Mouse (Mus musculus): ENCODE measurements around the gene Ccdc33.

The Ccdc33 gene

DNA sequence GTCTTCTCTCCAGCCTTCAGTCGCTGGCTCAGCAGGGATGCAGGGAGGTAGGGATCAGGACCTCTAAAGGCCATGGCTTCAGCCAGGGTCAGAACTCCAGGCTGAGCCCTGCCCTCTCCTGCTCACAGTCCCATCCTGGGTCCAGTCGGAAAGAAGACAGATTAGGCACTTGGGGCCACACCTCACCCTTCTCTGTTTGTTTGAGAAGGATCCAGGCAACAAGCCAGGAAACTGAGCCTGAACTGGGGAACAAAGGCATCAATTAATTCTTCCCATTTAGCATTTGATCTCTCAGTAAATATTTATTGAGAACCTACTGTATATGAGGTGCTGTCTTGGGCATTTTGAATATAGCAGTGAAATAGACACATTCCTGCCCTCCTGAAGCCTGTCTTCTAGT, at the start of gene Ccdc33:
Ccdc33 (minus strand) TSS at position 153 of the 400 bp plus-strand sequence.
- no peak for DNase-seq

DNA sequence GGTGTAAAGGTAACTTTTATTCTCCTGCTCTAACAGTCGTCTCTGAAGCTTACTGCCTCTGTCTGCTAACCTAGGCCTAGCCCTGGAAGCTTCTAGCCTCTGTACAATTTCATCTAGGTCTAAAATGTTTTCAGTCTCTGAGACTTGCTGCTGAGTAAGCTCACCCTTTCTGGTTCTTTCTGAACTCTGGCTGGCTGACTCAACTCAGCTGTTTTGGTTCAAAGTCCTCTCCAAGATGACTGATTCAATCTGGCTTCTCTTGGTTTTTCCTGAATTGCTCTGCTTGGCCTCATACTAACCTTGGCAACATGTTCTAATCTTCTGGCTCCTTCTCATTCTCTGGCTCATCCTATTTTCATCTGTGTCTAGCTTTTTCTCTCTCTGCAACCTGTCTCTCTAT, 47.2 kb upstream of the Ccdc33 start:
- DNase-seq, result no peak

DNA sequence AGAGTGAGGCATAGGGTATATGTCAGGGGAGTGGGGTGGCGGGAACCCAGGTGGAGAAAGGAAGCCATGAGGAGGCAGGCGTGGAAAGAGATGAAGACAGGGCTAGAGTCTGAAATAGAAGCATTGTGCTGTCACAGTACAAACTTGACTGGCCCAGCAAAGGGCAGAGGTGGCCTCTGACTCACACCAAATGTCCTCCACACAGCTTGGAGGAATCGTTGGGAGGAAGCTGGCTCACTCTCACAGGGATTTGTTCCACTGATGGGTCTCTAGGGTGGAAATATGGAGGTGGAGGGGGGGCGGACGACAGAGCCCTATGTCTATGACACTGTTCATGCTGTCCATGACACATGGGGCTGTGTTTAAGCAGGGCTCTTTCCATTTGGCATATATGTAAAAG, 44.5 kb upstream of the Ccdc33 start:
- DNase-seq, result no peak

DNA sequence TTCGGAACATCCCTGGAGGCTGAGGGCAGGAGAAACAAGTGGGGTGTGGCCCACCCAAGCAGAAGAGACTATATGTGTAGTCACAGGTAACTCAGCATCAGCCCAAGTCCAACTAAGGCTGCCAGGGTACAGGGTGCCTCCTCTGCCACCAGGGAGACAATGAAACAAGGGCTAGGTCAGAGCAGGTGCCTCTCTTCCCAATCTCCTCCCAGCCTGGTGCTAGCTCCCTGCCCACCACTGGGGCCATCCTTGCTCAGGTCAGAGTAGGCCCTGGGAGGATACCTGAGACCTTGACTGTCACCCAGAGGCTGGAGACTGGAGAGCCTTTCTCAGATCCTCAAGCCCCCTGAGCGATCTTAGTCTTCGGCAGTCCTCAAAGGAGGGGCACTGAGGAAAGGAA, 43.5 kb upstream of the Ccdc33 start:
- no peak for DNase-seq

DNA sequence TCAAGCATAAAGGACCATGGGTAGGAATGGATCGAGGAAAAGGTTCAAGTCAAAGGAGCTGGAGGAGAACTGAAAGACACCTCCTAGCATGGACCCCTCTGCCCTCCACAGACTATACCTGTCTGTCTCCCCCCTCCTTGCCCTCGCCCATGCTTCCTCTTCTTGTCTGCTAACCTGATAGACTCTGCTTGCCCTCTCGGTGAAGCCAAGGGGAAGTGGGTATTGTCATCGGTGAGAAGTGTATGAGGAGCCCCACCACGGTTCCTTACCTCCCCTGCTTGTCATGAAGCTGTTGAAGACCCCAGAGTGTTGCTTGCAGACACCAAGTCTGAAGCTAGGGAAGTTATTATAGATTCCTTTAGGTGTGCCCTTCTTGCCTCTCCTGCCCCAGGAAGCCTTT, 41.7 kb upstream of the Ccdc33 start:
- no peak for DNase-seq

DNA sequence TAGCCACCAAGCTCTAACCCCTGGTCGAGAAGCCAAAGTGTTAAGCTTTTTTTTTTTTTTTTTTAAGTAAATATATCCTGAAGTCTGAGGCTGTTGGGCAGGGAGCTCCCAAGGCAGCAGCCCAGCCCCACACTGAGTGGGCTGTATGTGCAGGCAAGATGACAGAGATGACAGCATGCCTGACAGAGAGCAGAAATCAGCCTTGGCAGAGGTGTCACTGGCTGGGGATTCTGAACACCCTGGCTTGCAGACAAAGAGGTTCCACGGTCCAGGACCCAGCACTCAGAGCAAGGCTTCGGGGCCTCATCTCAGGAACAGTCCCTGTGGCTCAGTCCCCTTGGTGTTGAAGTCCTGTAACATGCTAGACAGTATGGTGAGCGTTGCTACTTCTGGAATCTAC, 41.2 kb upstream of the Ccdc33 start:
- DNase-seq, result no peak

DNA sequence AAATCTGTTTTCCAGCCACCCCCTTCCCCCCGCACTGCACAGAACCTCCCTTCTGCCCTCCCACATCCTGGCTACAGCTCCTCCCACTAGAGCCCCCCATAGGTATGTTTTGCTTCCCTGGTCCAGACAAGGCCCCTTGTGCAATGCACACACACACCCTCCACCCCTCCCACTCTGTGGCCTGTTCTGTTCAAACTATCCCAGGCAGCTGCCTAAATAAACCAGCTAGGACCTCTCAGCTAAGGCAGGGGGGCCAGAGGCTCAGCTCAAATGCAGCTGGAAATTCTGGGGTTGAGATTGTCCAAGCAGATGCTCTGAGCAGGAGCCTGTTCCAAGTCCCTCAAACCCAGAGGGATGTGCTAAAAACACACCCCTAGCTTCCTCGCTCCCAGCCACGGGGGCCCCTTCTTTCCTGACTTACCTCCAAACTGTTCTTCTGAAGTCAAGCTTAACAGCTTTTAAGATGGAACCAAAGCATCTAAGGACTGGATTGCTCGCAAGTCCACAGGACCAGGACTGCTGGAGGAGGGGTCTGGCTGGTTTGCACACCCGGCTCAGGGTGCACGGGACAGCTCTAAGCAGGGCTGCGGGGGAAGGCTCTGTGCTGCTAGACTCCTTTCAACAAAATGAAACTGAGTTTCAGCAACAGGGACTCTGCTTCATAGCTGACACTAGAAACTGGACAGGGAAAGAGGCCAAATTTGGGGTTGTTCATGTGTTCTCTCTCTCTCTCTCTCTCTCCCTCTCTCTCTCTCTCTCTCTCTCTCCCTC, 40.1 kb upstream of the Ccdc33 start:
- peak; percentile 79 for DNase-seq

DNA sequence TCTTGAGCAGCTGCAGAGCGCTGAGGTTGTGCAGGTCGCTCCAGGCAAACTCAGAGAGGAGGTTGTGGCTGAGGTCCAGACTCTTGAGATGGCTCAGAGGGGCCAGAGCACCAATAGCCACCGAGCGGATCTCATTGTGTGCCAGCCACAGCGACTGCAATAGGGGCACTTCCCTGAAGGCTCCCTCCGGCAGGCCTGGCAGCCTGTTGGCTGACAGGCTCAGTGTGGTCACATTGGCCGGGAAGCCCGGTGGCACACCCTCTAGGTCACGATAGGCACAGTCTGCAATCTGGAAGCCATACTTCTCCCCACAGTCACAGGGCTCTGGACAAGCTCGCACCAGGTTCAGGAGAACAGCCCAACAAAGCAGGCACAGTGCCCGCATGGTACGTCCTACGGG, 39.2 kb upstream of the Ccdc33 start:
- no peak for DNase-seq

DNA sequence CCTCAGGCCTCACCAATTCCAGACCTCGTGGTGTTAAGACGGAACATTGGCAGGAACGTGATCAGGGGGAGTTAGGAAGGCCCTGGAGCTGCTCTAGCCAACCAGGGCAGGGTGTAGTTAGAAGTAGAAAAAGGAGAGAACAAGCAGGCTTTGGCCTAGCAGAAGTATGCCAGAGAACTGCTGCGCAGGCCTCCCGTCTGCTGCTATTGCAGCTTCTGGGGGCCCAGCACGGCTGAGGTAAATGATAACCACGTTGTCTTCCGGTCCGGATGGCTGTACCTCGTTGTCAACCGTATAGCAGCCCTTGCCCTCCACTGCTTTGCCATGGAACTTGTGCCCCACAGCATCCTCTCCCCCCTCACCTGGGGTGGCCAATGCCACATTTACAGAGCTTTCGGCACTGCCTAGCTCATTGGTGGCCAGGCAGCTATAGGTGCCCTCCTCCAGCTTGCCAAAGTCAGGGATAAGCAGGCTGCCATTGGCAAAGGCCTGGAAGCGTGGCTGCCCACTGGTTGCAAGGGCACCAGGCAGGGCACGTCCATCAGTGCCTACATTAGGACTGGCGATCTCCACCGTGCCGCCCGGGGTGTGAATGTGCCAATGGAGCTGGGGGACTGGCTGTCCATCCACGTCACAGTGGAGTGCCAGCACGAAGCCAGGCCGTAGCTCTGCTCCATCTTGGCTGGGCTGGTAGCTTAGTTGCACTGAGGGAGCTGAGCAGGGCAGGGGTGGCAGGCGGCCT, 38.4 kb upstream of the Ccdc33 start:
- no peak for DNase-seq

DNA sequence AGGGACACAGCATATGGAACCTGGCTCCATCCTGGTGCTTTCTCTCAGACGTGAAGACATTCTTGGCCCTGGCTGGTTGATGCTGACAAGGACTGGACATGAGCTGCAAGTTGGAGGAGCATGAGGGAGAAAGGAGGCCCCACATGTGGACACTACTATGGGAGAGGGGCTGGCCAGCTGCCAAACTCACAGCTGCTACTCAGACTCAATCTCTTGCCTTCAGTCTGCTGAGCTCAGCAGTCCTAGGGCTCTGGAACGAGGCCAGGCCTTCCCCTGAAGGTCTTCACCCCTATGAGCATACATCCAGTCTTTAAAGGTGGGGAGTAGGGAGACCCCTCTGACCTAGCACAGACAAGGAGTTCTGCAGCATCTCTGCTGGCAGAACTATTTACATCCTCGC, 36.7 kb upstream of the Ccdc33 start:
- peak; percentile 49 for DNase-seq

DNA sequence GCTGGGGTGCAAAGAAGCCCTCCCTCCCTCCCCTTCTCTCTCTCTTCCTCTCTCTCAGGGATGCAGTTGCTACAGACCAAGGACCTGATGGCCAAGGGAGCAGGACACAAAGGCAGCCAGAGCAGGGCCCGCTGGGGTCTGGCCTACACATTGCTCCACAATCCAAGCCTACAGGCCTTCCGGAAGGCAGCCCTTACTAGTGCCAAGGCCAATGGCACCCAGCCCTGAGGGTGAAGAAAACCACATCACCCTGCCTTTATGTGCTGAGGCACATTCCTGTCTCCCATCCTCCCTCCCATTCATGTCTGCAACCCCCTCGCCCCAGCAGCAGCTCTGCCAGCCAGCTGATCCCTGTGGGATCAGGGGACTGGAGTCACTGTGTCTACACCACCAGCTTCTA, 34.5 kb upstream of the Ccdc33 start:
- no peak for DNase-seq

DNA sequence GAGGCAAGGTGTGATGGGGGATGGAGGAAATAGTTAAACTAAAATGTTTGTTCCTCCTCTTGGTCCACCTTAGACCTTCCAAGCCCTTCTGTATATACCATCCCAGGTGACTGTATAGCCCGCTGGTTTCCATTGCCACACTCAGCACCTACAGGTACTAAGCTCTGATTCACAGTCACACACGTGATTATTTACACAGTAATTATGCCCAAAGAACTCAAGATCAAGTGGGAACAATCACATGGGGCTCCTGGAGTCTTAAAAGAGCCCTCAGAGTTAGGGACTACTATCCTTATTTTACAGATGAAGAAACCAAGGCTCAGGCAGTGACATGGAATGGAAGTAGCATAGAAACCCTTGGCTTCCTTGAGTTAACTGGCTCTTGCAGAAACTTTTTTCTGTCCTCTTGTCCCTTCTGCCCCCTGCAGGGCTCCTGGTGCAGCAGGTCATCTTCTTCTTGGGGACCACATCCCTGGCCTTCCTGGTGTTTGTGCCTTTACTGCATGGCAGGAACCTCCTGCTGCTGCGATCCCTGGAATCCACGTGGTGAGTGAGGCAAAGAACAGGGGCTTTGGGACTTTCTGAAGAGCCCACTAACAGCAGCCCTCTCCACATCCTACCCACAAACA, 32.2 kb upstream of the Ccdc33 start:
- DNase-seq, result no peak

DNA sequence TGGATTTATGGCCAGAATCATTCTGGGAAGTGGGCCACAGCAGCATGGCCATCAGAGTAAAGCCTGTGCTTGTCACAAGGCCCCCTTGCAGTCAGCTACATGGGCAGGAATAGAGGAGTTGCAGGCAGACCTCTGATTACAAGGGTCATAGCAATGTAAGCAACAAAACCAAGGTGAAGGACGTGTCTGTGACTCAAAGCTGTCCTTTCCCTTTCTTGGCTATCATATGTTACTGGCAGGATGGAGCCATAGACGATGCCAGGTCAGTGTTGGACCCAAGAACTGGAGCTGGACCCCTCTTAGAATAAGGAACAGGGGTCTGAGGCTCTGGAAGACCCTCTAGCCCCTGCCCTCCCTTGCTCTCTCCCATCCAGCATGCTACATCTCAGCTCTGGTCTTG, 30.2 kb upstream of the Ccdc33 start:
- no peak for DNase-seq

DNA sequence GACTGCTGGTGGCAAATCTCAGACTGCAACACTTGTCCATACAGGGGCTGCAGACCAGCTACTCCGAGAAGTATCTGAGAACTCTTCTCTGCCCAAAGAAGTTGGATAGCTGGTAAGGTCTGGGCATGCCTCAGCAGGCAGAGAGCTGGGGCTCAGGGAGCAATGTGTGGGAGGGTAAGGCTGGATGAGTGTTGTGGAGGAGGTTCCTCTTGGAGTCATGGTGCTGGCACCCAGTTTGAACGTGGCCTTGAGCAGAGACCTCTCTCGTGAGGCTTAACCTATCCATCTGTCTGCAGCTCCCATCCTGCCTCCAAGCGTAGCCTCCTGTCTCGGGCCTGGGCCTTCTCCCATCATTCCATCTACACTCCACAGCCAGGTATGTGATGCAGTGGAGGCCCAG, 26.8 kb upstream of the Ccdc33 start:
- no peak for DNase-seq

DNA sequence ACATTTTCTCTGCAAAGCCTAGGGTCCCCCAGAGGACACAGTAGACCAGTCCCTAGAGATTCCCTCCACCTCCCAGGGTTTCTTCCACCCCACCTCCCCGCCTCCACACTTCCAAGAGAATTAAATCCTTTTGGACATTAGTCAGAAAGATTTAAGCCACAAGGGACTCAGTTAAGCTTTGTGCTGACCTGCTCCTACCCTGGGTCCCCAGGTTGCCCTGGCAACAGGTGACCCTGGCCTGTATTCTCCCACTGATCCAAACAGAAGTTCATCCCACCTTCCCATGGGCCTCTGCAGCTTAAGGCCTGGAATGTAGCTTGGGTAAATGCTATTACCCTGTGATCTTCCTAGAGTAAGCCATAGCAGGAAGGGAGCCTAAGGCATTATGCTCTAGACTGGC, 26.0 kb upstream of the Ccdc33 start:
- DNase-seq, result peak; percentile 45

DNA sequence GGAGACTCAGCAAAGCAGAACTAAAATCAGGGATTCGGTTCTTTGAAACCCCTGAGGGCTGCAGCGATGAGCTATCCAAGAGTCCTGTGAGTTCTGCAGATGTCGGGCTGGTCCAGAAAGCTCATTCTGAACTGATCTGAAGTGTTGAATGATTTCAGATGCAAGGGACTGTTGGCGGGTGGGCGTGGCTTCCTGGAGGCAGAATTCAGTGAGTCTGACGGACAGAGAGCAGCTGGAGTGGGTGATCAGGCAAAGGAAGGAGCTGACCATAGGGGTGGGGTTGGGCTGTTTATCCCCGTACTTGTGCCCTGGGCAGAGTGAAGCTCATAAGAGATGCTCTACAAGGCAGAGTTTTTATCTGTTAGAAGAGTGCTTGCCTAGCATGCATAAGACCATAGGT, 24.8 kb upstream of the Ccdc33 start:
- peak; percentile 56 for DNase-seq

DNA sequence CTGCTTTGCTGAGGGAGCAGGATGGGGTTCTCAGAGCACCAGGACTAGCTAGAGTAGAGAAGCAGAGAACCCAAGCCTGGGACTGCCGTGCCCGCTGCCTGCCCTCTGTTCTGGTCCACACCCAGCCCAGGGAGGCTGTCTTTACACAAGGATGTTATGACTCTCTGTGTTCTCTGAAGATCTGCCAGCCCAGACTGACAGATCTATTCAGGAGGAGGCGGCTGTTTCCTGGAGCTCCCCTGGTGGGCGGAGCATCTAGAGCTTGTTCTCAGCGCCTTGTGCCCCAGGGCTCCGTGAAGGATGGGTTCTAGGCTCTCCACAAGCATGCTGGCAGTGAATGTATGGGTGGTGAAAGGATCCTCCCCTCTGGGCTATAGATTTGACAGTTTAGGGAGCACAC, 21.3 kb upstream of the Ccdc33 start:
- peak; percentile 43 for DNase-seq

DNA sequence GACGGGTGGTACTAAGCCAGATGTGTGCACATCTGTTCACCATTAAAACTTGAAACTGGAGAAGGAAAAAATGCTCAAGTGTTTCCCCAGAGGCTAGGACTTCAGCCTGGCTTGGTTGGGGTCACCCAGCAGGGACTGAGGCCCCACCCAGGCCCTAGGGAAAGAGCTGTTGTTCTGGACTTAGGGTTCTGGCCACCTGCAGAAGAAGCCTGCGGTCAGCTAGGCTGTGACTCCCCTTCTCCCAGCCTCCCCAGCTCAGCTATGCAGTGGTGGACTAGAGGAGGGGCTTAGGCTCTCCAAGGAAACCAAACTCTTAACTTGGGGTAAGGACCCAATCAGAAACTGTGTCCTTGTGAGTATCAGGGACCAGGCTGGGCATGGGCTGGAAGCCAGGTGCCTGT, 17.3 kb upstream of the Ccdc33 start:
- DNase-seq, result peak; percentile 51

DNA sequence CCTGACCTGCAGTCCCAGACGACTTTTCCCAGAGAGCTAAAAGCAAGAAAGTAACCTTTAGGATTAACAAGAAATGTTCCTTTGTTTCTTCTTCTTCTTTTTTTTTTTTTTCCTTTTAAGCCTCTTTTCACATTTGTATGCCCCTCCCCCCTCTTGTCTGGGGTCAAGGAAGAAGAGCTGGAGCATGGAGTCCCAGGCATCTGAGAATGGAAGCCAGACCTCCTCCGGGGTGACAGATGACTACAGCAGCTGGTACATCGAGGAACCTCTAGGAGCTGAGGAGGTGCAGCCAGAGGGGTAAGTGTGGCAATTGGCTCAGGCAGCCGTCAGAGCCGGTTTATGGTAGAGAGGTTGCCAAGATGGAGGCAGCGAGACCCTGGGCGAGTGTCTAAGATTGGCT, 16.3 kb upstream of the Ccdc33 start:
- peak; percentile 65 for DNase-seq

DNA sequence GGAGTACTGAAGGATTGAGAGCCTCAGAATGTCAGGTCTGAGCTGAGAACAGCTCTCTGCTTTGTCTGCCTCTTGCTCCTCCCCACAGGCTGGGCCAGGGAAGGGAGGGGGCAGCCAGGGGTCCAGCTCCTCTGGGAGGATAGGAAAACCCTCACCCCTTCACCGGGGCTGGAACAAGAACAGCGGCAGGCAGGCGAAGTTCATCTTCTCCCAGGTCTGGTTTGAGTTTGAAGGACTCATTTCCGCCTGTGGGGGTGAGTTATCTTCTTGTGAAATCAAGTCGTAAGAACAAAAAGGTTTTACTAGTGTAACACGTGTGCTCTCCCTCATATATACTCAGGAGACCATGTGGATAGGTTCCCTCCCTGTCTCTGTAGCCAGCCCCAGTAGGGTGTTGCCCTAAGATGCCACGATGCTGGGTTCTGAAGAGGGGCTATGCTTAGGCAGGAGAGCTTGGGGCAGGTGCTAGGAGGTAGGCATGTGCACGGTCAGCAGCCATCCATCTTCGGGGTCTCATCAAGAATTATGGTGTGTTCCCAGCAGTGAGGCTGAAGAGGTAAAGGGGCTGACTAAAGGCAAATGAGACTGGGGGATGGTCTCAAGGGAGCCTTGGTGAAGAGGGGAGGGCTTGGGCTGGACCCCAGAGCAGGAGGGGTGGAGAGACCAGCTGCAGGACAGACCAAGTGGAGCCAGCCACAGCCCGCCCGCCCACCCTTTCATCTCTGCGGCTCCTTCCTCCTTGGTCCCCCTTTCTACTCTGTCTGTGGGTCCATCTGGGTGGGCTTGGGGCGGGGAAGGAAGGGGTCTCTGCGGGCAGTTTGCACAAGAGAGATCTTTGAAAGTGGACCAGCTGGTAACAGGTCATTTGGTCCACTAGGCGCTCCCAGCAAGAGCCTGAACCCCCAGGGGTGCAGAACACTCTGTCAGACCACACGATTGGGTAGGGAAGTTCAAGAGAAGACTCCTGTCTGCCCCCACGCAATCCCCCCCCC, 15.6 kb upstream of the Ccdc33 start:
- DNase-seq, result peak; percentile 80

DNA sequence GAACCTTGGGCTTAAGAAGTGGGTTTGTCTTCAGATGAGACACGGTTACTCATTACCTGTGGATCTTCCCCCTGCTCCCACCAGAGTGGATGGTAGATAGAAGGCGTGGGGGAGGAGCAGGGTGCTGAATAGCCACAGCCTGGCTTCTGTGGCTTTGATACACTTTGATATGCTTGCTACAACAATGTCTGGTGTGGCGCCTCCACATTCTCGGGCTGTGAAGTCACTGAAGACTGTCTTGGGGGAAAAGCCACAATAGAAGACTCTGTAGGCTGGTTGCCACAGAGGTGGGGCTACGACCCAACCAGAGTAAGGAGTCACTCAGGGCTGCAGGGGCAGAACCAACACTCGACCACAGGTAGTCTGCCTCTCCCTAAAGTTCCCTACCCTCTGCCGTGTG, 13.1 kb upstream of the Ccdc33 start:
- DNase-seq, result no peak

DNA sequence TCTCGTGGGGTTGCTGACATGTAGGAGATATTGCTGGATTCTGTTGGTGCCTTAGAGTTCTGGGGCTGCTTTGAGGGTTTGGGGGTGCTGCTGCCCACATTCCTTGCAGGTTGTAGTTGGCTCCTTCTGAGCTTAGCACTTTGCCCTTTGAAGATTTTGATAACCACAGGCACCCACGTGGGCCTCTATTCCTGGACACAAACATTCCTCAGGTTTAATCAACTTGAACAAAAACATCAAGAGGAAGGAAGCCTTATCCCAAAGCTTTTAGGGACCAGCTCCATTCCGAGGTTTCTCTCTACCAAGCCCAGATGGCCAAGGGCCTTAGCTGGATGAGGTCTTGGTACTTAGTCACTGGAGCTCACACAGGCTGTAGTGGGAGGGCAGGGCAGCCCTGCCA, 12.3 kb upstream of the Ccdc33 start:
- DNase-seq, result no peak

DNA sequence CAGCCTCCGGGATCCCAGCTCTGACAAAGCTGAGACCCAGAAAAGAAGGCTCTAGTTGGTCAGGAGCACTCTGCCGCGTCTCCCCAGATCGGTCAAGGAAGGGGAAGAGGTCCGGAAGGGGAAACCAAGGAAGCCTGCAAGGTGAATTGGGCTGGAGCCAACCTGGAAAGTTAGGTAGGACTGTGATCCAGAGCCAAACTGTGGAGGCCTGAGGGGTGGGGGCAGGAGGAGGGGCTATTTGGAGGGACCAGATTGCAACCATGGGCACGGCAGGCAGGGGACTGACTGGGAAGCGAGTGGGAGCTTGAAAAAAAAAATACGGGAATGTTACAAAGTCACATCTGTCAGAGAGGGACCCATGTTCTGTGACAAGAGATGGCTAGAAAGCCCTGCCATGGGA, 10.9 kb upstream of the Ccdc33 start:
- DNase-seq, result no peak

Data from embryo, embryonic 11 days (tissue).